Mouse (Mus musculus) CD4-positive, CD25-positive, alpha-beta regulatory T cell, adult 4 months (primary cell): Measurements from ENCODE around the gene Rrp9. TPM values are rescaled to one million over a fixed set of nuclear protein-coding genes. Genes with fewer than 3 reads are reported as not detected.

Experiments used
- ATAC-seq: one replicate; pipeline ENCODE4 v1.8.0; 2017
- polyA plus RNA-seq, 2 experiments: library from polyadenylated mRNA; unstranded; fragments of 100-300 nt; shearing (Covaris generic); gene quantifications; one replicate each; pipeline ENCODE4 v1.2.1; 2017

Rrp9 gene
- polyA plus RNA-seq, 2 experiments from 2014 or later, result 35.4 to 37.4 TPM

DNA sequence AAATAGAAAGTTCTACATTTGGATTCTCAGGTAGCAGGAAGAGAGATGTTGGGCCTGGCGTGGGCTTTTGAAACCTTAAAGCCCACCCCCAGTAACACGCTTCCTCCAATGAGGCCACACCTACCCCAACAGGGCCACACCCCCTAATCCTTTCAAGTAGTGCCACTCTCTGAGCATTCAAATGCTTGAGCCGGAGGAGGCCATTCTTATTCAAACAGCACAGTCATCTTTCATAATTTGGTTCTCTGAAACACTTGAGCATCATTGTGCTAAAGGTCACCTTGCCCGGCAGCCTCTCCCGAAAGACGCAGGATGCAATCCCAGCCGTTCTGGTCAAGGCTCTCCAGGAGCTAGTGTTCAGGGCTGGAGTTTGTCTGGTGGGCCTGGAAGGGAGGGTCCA is 58.5 kb downstream of the Rrp9 start:
- no peak for ATAC-seq

DNA sequence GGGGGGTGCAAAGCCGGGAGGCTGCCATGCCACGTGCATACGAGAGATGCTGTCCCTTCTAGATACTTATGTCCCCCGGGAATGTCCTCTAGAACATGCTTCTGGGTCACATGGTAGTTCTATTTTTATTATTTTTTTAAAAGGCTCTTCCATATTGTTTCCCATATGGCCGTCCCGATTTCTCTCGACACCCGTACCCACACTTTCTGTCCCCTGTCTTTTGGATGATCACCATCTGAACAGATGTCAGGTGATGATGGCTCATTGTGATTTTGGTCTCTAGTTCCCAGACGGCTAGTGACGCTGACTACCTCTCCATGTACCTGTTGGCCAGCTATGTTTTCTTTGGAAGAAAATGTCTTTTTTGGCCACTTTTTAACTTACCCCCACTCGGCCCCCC is 59.2 kb downstream of the Rrp9 start:
- ATAC-seq, result no peak

Other genes with a start within 250 kb of the Rrp9 start
- gene Alas1, start 227.3 kb upstream of the Rrp9 start, polyA plus RNA-seq, result 10 to 100 TPM; 43.4 to 74.4 TPM
- gene Poc1a, start 194.9 kb upstream of the Rrp9 start, polyA plus RNA-seq, result 1 to 10 TPM; 2.3 to 8.0 TPM
- gene Dusp7, start 107.3 kb upstream of the Rrp9 start, polyA plus RNA-seq, result 10 to 100 TPM; 16.2 to 21.1 TPM
- 1,000 to 10,000 TPM; 1,164 to 1,338 TPM for gene Rpl29, start 46.5 kb upstream of the Rrp9 start, polyA plus RNA-seq
- 10 to 100 TPM; 11.6 to 12.2 TPM for gene Acy1, start 37.6 kb upstream of the Rrp9 start, polyA plus RNA-seq
- 10 to 100 TPM; 19.4 to 21.2 TPM for gene Abhd14b, start 28.5 kb upstream of the Rrp9 start, polyA plus RNA-seq
- 10 to 100 TPM; 10.5 to 24.2 TPM for gene Abhd14a, start 28.3 kb upstream of the Rrp9 start, polyA plus RNA-seq
- gene Pcbp4, start 22.7 kb upstream of the Rrp9 start, polyA plus RNA-seq, result 1 to 10 TPM; 2.9 to 3.1 TPM
- not detected for gene Gpr62, start 10.0 kb upstream of the Rrp9 start, polyA plus RNA-seq
- gene Parp3, start 986 bp downstream of the Rrp9 start, polyA plus RNA-seq, result 10 to 100 TPM; 52.6 to 68.5 TPM
- not detected for gene Iqcf1, start 24.0 kb downstream of the Rrp9 start, polyA plus RNA-seq
- gene Iqcf5, start 38.6 kb downstream of the Rrp9 start, polyA plus RNA-seq, result not detected
- not detected for gene Iqcf3, start 85.7 kb downstream of the Rrp9 start, polyA plus RNA-seq
- not detected for gene Iqcf4, start 95.0 kb downstream of the Rrp9 start, polyA plus RNA-seq
- not detected for gene Iqcf6, start 150.6 kb downstream of the Rrp9 start, polyA plus RNA-seq
- gene Grm2, start 180.1 kb downstream of the Rrp9 start, polyA plus RNA-seq, result not detected
- gene Tex264, start 210.0 kb downstream of the Rrp9 start, polyA plus RNA-seq, result 10 to 100 TPM; 40.7 to 62.0 TPM